Mouse (Mus musculus): ENCODE measurements around the gene Gm11146. TPM values are rescaled to one million over a fixed set of nuclear protein-coding genes. Genes with fewer than 3 reads are reported as not detected.
A peak's percentile ranks its signal among the peaks of the same experiment; 100 is the strongest.

Gm11146 gene
- polyA plus RNA-seq, 1 experiment from 2014 or later, result not detected

DNA sequence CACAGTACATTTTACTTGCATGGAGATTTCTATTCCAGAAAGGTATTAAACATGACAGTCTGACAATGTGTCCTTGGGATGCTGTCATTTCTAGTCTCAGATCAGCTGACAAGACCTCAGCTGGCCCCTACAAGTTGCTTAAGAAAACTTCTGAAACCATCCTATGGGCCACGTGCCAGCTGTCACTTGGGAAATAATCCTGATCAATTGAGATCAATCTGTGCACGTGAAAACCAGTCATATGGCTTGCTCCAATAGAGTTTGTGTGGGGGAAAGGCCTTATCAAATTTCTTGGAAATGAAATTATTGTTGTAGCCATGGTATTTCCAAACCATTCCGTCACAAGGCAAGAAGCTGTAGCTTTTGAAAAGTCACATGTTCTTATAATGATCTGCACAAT is 50.8 kb downstream of the Gm11146 start:
- H3K36me3 ChIP-seq, result no peaks in the 10 kb centered on the region
- 76% methylated on average over 3 of the region's 3 CpGs for WGBS
- ATAC-seq (ENCODE audit: low read depth), result no peak
- H3K27me3 ChIP-seq, result no peaks in the 10 kb centered on the region
- H3K4me1 ChIP-seq (replicated peaks), result 0 out of 2 replicates have a peak, but pooled peaks cover 5% of the 10 kb centered on the region
- H3K27ac ChIP-seq (replicated peaks), result no peak overlapping the region
- H3K9me3 ChIP-seq, result no peaks in the 10 kb centered on the region
- H3K4me3 ChIP-seq, result no peak overlapping the region
- no peak overlapping the region for H3K9ac ChIP-seq
- no peak overlapping the region for H3K4me2 ChIP-seq

MicroRNAs within 50 kb of the gene (microRNA counts, 519-probe panel; counts per million panel counts)
- microRNA mmu-miR-125b-5p, result 6,937 counts per million, percentile 100 among the panel's probes with 10 or more counts
- 5,716 counts per million, percentile 94 among the panel's probes with 10 or more counts for microRNA mmu-miR-99a

Small RNA genes within 50 kb of the gene (microRNA-seq; reads per million reads assigned to microRNA genes)
- gene Mir125b-2 (1,046 reads per million, percentile 81 among the genes with 10 or more reads in this experiment), gene Mir99a (125,649 reads per million, percentile 99 among the genes with 10 or more reads in this experiment), gene Mirlet7c-1 (248 reads per million, percentile 66 among the genes with 10 or more reads in this experiment)

All from neural tube, embryonic 13.5 days (tissue).